Mouse (Mus musculus) liver, adult 2 months (tissue): ENCODE measurements around the gene Col15a1.

Experiments used
- CTCF ChIP-seq: fragments of 200-500 bp; IDR thresholded peaks from 2 replicates; pipeline ENCODE4 v1.5.1; 2011; ENCODE audit warnings: low read depth, low read length, control low read depth
- POLR2A ChIP-seq: fragments of 200-500 bp; IDR thresholded peaks from 2 replicates; pipeline ENCODE4 v1.6.1; 2011; ENCODE audit warnings: low read length, control low read depth; ENCODE audit not compliant: insufficient read depth; ENCODE audit errors: extremely low read depth

DNA sequence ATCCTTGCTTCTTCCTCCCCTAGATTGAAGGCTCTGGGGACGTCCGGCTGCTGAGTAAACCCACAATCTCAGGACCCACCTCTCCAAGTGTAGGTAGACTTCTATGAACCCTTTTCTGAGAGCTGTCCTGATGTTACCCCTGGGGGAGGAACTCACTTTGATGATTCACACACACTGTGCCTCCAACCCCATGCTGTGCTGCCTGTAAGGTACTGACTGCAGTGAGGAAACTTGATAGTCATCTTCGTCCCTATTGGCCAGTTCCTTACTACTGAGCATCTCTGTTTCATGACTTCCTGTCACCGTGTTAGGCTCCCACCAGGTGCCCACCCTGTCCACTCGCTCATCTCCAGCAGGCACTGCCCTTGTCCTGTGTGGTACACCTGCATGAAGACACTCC is 72.2 kb downstream of the Col15a1 start:
- TF ChIP-seq POLR2A (no peak), CTCF (no peak)
